Mouse (Mus musculus) spleen, adult 2 months (tissue): ENCODE data around the gene Tmem82.

ENCODE experiments used
- CTCF ChIP-seq: fragments of 200-500 bp; IDR thresholded peaks from 2 replicates; pipeline ENCODE4 v1.5.1; 2011; ENCODE audit warnings: mild to moderate bottlenecking, inconsistent platforms; ENCODE audit not compliant: insufficient read depth, insufficient read length, insufficient replicate concordance; ENCODE audit errors: extremely low read depth
- POLR2A ChIP-seq: fragments of 200-500 bp; IDR thresholded peaks from 2 replicates; pipeline ENCODE4 v1.6.1; 2011; ENCODE audit warnings: low read depth, low read length, inconsistent platforms

DNA sequence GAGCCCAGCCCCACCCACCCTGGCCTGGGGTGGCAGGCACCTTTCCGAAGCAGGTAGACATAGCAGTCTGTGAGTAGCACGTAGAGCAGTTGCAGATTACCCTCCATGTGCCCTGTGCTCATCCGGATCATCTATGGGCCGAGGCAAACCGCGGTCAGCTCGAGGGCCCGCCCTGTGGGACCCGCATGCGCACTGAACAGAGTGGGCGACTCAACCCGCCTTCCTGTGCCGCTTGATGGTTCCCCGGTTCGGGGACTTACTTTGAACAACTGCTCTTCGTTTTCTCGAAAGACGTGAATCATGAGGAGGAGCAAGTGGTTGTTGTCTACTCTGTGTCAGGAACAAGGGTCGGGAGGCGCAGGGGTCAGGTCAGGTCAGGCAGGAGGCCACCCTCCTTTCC is 12.8 kb upstream of the Tmem82 start:
- TF ChIP-seq POLR2A, result no peak
- no peak for TF ChIP-seq CTCF
